Mouse (Mus musculus): Measurements from ENCODE around the gene Klhl25.
"Not testable (repeated sequence)": the region's sequence is repeated elsewhere in the genome, so short reads cannot be mapped to it uniquely, and the experiment has no call there.

Gene Klhl25

GRCm38 (mm10) chr7:75848115-75848775, at the start of gene Klhl25:
Gene Klhl25 (plus strand): TSS chr7:75848310.
- DNase-seq: peak; percentile 92 to 93

- DNase-seq: peak in 1 of 2 experiments; percentile 37
Measured at GRCm38 (mm10) chr7:75800530-75800929, 47.6 kb upstream of the Klhl25 start.

- DNase-seq: no peak
Measured at GRCm38 (mm10) chr7:75801022-75801421, 47.1 kb upstream of the Klhl25 start.

- DNase-seq: no peak
Measured at GRCm38 (mm10) chr7:75801621-75802358, 46.3 kb upstream of the Klhl25 start.

DNA sequence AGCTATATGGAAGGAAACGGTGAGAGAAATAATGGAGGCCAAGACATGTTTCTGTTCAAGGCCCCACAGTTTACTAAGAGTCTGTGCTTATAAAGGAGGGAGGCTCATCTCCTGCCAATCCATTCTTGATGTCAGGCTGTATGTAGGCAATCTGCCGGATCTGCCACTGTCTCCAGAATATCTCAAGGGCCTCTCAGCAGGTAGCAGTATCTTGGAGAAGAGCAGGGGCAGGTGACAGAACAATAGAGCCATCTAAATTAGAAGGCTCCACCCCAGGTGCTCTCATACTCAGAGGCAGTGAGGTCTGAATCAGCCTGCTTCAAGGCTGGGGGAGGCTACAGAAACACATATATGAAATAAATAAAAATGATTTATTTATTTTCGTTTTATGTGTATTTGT, 45.2 kb upstream of the Klhl25 start:
- no peak for DNase-seq

DNA sequence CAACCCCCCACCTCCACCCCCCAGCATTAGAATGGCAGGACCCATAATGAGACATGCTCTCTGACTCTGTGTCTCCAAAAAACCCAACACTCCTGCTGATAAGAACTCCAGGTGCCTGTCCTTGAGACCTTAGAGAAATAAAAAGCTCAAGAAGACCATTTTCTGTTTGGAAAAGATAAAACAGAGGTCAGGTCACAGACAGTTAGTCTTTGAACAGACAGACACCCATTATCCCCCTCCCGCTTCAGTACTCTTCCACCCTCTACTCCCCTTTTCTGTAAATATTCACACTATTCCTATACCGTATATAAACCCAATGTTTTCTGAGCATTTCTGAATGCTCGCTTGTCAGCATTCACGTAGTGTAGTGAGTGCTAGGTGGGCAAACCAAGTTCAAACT, 41.9 kb upstream of the Klhl25 start:
- DNase-seq: no peak

GRCm38 (mm10) chr7:75806711-75807110, 41.4 kb upstream of the Klhl25 start:
- no peak for DNase-seq

GRCm38 (mm10) chr7:75807460-75808304, 40.4 kb upstream of the Klhl25 start:
- peak; percentile 46 to 49 for DNase-seq

- no peak for DNase-seq
Measured at GRCm38 (mm10) chr7:75820687-75821086, 27.4 kb upstream of the Klhl25 start.

DNA sequence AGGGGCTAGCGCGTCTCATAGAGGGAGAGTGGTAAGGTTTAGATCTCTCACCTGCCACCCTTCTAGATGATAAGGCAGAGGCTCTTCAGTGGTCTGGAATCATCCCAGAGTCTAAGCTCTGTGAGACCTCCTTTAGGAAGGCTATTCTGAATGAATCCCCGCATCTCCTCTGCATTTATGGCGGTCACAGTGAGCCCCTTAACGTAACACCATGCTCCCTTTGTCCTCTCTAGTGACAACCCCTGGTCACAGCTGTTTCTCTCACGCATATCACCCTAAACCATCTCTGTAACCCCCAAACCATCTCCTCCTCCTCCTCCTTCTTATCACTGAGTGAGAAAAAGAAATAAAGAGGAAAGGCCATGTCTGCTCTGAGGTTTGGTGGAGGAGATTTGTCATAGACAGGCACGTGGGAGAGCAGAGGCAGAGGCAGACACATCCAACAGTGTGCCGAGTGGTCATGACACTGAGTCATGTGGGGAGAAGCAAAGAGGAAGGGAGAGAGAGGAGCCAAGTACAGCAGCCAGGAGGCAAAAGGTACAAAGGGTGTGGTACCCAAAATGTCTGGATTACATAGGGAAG, 25.9 kb upstream of the Klhl25 start:
- DNase-seq: no peak

- no peak for DNase-seq
Measured at GRCm38 (mm10) chr7:75823071-75823470, 25.0 kb upstream of the Klhl25 start.

GRCm38 (mm10) chr7:75826360-75827103, 21.6 kb upstream of the Klhl25 start:
- no peak for DNase-seq

DNA sequence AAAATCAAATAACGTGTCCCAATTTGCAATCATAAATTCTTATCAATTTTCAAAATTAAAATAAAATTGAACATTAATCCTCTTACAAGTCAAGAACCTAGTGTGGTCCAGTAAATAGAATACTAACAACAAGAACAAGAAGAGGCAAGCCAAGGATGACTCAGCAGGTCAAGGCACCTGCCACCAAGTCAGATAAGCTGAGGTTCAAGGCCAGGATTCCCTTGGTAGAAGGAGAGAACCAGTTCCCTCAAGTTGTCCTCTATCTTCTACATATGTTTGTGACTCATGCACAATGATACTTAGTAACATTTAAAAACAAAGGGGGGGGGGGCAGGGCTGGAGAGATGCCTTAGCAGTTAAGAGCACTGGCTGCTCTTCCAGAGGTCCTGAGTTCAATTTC, 20.8 kb upstream of the Klhl25 start:
- no peak for DNase-seq

DNA sequence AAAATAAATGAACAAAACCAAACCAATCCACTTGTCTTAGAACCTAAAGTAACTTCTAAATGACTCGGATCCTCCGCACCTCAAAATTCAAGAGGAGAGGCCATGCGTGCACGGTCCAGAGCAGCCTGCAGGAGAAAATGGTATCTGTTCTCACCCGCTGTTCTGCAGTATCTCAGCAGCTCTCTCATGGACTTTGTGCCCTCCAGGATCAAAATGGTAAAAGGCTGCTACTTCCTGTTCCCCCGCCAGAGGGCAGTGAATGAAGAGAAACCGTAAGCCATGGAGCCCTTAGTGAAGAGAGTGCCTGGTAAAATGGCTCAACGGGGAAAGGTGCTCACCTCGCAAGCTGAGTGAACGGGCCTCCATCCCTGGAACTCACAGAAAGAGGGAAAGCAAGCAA, 20.3 kb upstream of the Klhl25 start:
- peak; percentile 75 to 78 for DNase-seq

DNA sequence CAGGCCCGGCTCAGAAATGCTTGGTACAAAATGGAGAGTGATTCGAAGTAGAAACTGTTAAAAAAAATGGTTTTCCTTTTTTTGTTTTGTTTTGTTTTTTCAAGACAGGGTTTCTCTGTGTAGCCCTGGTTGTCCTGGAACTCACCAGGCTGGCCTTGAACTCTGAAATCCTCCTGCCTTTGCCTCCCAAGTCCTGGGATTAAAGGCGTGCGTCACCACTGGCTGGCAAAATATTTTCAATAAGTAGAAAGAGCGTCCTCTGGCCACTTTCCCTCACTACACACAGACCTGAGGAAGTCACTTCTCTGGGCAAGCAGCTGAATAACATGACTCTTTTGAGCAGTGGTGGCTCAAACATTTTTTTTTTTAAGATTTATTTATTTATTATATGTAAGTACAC, 19.6 kb upstream of the Klhl25 start:
- no peak for DNase-seq

DNA sequence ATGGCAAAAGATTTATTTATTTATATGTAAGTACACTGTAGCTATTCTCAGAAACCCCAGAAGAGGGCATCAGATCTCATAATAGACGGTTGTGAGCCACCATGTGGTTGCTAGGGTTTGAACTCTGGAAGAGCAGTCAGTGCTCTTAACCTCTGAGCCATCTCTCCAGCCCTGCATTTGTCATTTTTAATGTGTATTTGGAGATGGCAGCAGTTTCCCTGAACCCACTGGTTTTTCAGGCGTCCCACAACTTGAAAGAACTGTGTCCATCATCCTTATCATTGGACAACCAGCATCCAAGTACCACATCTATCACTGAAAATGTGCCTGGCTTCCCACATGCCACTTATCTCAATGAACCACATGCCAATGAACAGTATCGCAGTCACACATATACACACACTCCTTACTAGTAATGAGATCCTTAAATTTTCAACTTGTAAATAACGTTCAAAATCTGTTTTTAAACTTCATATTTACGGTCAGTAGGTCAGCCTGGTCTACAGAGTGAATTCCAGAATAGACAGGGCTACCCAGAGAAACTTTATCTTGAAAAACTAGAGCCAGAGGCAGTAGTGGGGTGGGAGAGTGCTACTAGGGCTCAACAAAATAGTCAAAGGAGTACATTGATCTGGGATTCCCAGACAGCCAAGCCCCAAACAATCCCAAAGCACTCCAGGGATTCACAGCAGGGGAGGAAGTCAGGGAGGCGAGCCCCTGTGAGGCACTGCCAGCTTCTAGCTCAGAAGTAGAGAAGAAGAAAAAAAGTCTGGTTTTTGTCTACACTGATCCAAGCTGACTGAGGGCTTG, 17.7 kb upstream of the Klhl25 start:
- DNase-seq: no peak

GRCm38 (mm10) chr7:75833960-75834359, 14.2 kb upstream of the Klhl25 start:
- not testable (repeated sequence) for DNase-seq

- DNase-seq: not testable (repeated sequence)
Measured at GRCm38 (mm10) chr7:75834932-75835631, 13.0 kb upstream of the Klhl25 start.

DNA sequence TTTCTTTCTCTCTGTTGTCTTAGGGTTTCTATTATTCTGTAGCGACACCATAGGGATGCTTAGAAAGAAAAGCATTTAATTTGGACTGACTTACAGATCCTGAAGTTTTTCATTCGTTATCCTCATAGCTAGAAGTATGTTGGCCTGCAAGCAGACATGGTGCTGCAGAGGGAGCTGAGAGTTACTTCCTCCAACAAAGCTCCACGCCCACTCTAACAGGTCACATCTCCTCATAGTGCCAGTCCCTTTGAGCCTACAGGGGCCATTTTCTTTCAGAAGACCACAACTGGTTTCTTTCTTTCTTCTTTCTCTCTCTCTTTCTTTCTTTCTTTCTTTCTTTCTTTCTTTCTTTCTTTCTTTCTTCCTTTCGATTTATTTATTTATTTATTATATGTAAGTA, 8.0 kb upstream of the Klhl25 start:
- no peak for DNase-seq

GRCm38 (mm10) chr7:75842306-75842705, 5.8 kb upstream of the Klhl25 start:
- no peak for DNase-seq

DNA sequence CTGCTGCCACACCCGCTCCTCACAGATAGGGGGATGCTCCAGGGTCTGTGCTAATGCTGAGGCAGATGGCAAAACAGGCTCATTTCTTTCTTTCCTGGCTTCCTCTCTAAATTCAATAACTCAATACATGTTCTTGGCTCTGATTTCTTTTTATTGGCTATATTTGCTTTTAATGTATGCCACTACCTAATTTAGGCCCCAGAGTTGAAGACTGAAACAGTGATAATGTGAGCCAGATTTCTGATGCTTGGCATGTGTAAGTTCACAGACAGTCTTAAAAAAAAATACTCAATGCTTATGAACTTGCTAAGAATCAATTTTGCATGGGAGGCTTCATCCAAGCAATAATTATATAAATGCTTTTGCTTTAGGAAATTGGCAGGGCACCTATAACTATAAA, 2.2 kb upstream of the Klhl25 start:
- no peak for DNase-seq

Data from B cell, adult 2 months (primary cell).